14 mouse cellular contexts compared by ENCODE assay signal in genomic region chr2:33584937-33585910, GRCm38 (mm10). TPM values are rescaled to one million over a fixed set of nuclear protein-coding genes. Genes with fewer than 3 reads are reported as not detected.
DNase-seq lines count a peak whose midpoint lies in the region; ATAC-seq lines count a peak whose summit lies in the region.
"Had no signal": no experiment of that assay in that cellular context is flagged by ENCODE, and none has a peak within 500 bp of the region (broad histone marks: within the 10 kb centered on the region; RNA-seq: fewer than 3 reads in every experiment).

No protein-coding gene starts in this region.

- ATAC-seq in forebrain, embryonic 15.5 days (replicated peaks) = no peak
- ATAC-seq: inflammation-experienced regulatory T-cells, adult 6 months had no signal

- no peak overlapping the region for H3K27ac ChIP-seq in forebrain, embryonic 15.5 days (replicated peaks)
- H3K27ac ChIP-seq in midbrain, embryonic 10.5 days (replicated peaks) = peak overlapping the region; percentile 82

- no peak overlapping the region for H3K4me2 ChIP-seq in forebrain, embryonic 15.5 days (replicated peaks)
- H3K4me2 ChIP-seq: liver, embryonic 11.5 days had no signal

- H3K9ac ChIP-seq in forebrain, embryonic 15.5 days (replicated peaks) = 0 out of 2 replicates have a peak overlapping the region, but pooled peaks have one; percentile 4

- no peaks in the 10 kb centered on the region for H3K9me3 ChIP-seq in forebrain, embryonic 15.5 days
- H3K9me3 ChIP-seq in midbrain, embryonic 10.5 days (replicated peaks) = no peaks in the 10 kb centered on the region

- peaks cover 34% of the 10 kb centered on the region for H3K4me1 ChIP-seq in forebrain, embryonic 15.5 days
- H3K4me1 ChIP-seq in midbrain, embryonic 10.5 days = peaks cover 88% of the 10 kb centered on the region

- H3K36me3 ChIP-seq in forebrain, embryonic 15.5 days = no peaks in the 10 kb centered on the region
- no peaks in the 10 kb centered on the region for H3K36me3 ChIP-seq in midbrain, embryonic 10.5 days

- peak; percentile 35 for DNase-seq in urinary bladder, postnatal 14 days (ENCODE audit: low spot score)
- no peak for DNase-seq in urinary bladder, postnatal 10 days (ENCODE audit: low spot score)
- DNase-seq in midbrain, embryonic 10.5 days (ENCODE audit: low spot score) = peak; percentile 73
- DNase-seq in adrenal gland, postnatal 14 days = no peak
- no peak for DNase-seq in c-Kit-positive CD71-positive TER-119-positive erythroid progenitor cells, embryonic 14.5 days (ENCODE audit: low spot score)
- DNase-seq in adrenal gland, postnatal 4 days (ENCODE audit: low spot score in 2 of 2) = no peak
- DNase-seq: adrenal gland, postnatal 36 days; gastrocnemius, postnatal 36 days; thymus, postnatal 4 days had no signal

- 17% methylated on average over 29 of the region's 29 CpGs for WGBS in forebrain, embryonic 15.5 days
- whole genome bisulfite sequencing in midbrain, embryonic 10.5 days = 14% methylated on average over 29 of the region's 29 CpGs

- no peak overlapping the region for H3K4me3 ChIP-seq in forebrain, embryonic 15.5 days
- peak overlapping the region; percentile 31 for H3K4me3 ChIP-seq in midbrain, embryonic 10.5 days

- H3K27me3 ChIP-seq in forebrain, embryonic 15.5 days = peaks cover 69% of the 10 kb centered on the region
- H3K27me3 ChIP-seq in midbrain, embryonic 10.5 days (ENCODE audit: low read depth, poor library complexity, severe bottlenecking) = peaks cover 100% of the 10 kb centered on the region

RNA-seq across cellular contexts. Expression of gene Lmx1b, which starts 55.1 kb away (rescaled TPM):
- polyA plus RNA-seq in forebrain, embryonic 15.5 days (2015; fragmentation: Nextera tagmentation; extraction: Ambion mirVana) = 0.06 and 0.13 TPM in 2 replicates
- polyA plus RNA-seq in midbrain, embryonic 10.5 days (2016; fragmentation: Nextera tagmentation; extraction: Ambion mirVana) = 2.7 and 3.1 TPM in 2 replicates
- total RNA-seq in adrenal gland, postnatal 14 days (2021) = not detected in 2 replicates
- total RNA-seq in adrenal gland, postnatal 4 days (2021) = 1 to 10 TPM in 1 of 2 experiments, not detected in 1; 1.5 TPM
- total RNA-seq: MEL had no signal
- polyA plus RNA-seq: inflammation-experienced regulatory T-cells, adult 6 months; spleen, adult 2 months had no signal

Comparison
In these comparisons a context has a peak if more than half of its experiments do, and no peak if none do; other contexts are left out.
1. DNase-seq: peak in urinary bladder, postnatal 14 days (single experiment) and midbrain, embryonic 10.5 days (single experiment); none in urinary bladder, postnatal 10 days (single experiment), adrenal gland, postnatal 14 days (single experiment), c-Kit-positive CD71-positive TER-119-positive erythroid progenitor cells, embryonic 14.5 days (single experiment) and adrenal gland, postnatal 4 days (0 of 2).